Mouse (Mus musculus) left cerebral cortex, postnatal 10 days (tissue): ENCODE results near the gene 4933402J07Rik. TPM values are rescaled to one million over a fixed set of nuclear protein-coding genes. Genes with fewer than 3 reads are reported as not detected.

Source experiments
- DNase-seq, 2 experiments: peaks; one replicate each; pipeline ENCODE4 v3.0.0; 2021 to 2022; ENCODE audit warnings: low spot score in 2 of 2, mixed read lengths in 1 of 2; ENCODE audit errors: extremely low spot score in 1 of 2
- intact Hi-C: fragments of 180-260 bp; cut with DNase I; formaldehyde crosslinking; loops from one replicate; pipeline ENCODE4 v1.15.1; 2025
- total RNA-seq, 2 experiments: library from RNA; stranded (reverse); gene quantifications; 2 replicates each; pipeline ENCODE4 v1.2.3; 2021

Gene 4933402J07Rik
- total RNA-seq, 2 experiments from 2014 or later: not detected

GRCm38 (mm10) chr8:87613701-87614100 is 50.0 kb downstream of the 4933402J07Rik start:
- intact Hi-C loops: no loop called here
- DNase-seq: no peak

DNA sequence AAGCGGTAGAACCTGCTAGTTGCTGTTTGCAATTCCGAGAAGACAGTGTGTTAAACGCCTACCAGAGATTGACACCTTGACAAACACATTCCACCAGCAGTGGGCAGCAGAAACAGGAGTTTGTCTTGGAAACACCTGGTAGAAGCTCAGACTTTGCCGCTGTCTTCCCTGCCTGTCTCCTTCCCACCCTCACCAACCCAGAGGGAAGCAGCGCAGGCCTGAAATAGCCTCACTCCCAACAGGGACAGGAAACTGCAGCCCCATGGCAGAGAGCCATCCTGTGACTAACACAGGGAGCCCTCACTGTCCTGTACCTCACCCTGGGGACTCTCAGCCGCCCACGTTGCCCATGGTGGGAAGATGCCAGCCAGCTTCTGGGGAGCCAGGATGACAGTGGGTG is 55.5 kb downstream of the 4933402J07Rik start:
- intact Hi-C loops: no loop called here
- DNase-seq: peak in 1 of 2 experiments; percentile 55

DNA sequence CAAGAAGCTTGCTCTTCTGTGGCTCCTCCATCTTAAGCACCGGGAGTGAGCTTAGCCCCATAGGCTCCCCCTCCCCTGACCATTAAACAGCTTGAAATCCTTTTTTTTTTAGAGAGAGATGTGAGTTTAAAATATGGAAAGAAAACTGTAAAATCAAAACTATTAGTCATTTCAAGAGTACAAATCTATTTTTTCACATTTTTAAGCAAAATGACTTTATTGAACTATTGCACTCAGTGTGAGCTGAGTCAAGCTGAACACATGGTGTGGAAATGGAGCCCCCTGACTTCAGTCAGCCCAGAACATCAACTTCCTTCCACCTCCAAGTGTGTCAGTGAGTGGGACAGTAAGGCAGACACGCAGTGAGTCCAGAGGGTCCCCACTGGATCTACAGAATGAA is 55.9 kb downstream of the 4933402J07Rik start:
- no peak for DNase-seq
- intact Hi-C loops: no loop called here

DNA sequence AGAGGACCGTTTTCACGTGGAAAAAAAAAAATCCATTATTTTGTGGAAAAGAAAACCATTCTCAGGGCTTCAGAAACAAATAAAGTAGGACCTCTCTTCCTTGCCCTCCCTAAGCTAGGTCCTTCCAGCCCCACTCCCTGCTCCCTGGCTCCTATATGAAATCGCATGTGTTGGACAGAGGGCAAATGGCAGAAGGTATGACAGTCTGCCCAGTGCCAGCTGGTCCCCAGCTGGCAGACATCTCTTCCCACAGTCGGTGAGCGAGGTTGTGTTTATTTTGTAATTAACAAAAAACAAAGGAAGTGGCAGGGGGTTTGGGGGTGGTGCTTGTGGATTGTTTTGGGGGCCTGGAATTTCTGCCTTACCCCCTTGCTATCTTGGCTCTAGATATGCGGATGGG is 56.6 kb downstream of the 4933402J07Rik start:
- intact Hi-C loops: no loop called here
- no peak for DNase-seq

DNA sequence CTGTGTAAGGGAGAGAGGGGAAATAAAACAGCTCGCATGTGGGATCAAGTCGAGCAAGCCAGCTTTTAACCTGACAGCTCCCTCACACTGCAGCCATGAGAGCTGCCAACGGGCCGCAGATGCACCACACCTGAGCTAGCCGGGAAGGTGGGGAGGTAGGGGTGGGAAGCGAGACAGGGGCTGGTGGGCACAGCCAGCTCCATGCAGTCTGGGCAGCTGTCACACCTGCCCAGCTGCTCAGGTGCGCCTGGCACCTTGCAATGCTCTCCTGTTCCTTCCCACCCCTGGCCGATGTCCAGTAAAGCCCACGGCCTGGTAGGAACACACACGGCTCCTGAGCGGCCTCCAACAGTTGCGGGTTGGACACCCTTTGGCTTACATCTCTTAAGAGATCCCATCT is 57.5 kb downstream of the 4933402J07Rik start:
- intact Hi-C loops: no loop called here

GRCm38 (mm10) chr8:87629656-87630055 is 66.0 kb downstream of the 4933402J07Rik start:
- intact Hi-C loops: no loop called here
- DNase-seq: no peak

More for the DNA sequence above, 57.5 kb downstream of the 4933402J07Rik start:
- no peak for DNase-seq

GRCm38 (mm10) chr8:87631776-87632175 is 68.1 kb downstream of the 4933402J07Rik start:
- no peak for DNase-seq
- intact Hi-C loops: no loop called here

DNA sequence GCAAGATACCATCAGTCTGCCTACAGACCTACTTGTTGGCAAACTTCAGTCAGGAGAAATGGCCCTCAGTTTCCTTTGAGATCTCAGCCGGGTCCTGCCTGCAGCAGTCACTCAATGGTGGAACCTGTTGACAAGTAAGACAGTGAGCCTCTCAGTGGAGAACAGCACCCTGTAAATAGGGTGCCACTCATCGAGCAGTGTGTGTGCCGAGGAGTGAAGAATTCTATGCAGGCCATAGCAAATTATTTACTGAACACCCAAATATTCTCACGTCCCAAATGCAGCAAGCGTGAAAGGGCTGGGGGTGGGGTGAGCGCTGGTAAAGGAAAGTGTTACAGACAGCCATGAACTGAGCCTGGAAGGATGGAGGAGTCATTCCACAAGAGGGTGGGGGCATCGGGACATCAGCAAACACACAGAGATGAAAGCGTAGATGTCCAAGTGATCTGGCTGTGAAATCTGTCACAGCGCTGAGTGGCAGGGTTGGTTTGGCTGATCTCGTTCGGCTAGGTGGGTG is 72.6 kb downstream of the 4933402J07Rik start:
- DNase-seq: no peak
- intact Hi-C loops: no loop called here

Other genes starting within 250 kb of the 4933402J07Rik start
- 10 to 100 TPM; 25.4 to 29.3 TPM for gene Cbln1, start 91.2 kb upstream of the 4933402J07Rik start, total RNA-seq